Mouse (Mus musculus) midbrain, postnatal 0 days (tissue): ENCODE data around the gene Hmcn2. TPM values are rescaled to one million over a fixed set of nuclear protein-coding genes. Genes with fewer than 3 reads are reported as not detected.

Experiments
- ATAC-seq: fragments of 200-750 bp; cut with Nextera tagmentation; 2 replicates; pipeline ENCODE4 v1.8.0; 2017; ENCODE audit warnings: moderate number of reproducible peaks, mild to moderate bottlenecking, moderate TSS enrichment, moderate library complexity; ENCODE audit not compliant: low FRiP score
- DNase-seq: peaks from one replicate; pipeline ENCODE4 v3.0.0-alpha.2; 2015; ENCODE audit warnings: low spot score
- H3K27ac ChIP-seq: fragments of 300-500 bp; sonication (generic); 2 replicates; pipeline ENCODE4 v1.5.1; 2014; ENCODE audit warnings: low read depth, mild to moderate bottlenecking, low read length, mixed read lengths
- H3K27me3 ChIP-seq: fragments of 300-500 bp; sonication (generic); 2 replicates; pipeline ENCODE4 v1.6.1; 2014; ENCODE audit warnings: low read length, control low read depth, mixed read lengths; ENCODE audit not compliant: insufficient read depth
- H3K36me3 ChIP-seq: fragments of 300-500 bp; sonication (generic); 2 replicates; pipeline ENCODE4 v1.6.1; 2014; ENCODE audit warnings: low read length, control low read depth, mixed read lengths; ENCODE audit not compliant: insufficient read depth
- H3K4me1 ChIP-seq: fragments of 300-500 bp; sonication (generic); 2 replicates; pipeline ENCODE4 v1.6.1; 2014; ENCODE audit warnings: mild to moderate bottlenecking, control low read depth, antibody characterized with exemption, low read length, mixed read lengths; ENCODE audit not compliant: insufficient read depth
- H3K4me2 ChIP-seq: fragments of 300-500 bp; sonication (generic); 2 replicates; pipeline ENCODE4 v1.6.1; 2014; ENCODE audit warnings: low read depth, mild to moderate bottlenecking, low read length, mixed read lengths; ENCODE audit not compliant: poor library complexity, severe bottlenecking
- H3K4me3 ChIP-seq: fragments of 300-500 bp; sonication (generic); 2 replicates; pipeline ENCODE4 v1.5.1; 2014; ENCODE audit warnings: low read depth, mild to moderate bottlenecking, low read length, moderate library complexity
- H3K9ac ChIP-seq: fragments of 300-500 bp; sonication (generic); replicated peaks from 2 replicates; pipeline ENCODE4 v1.6.1; 2014; ENCODE audit warnings: mild to moderate bottlenecking, low read length, moderate library complexity, mixed read lengths; ENCODE audit not compliant: poor library complexity, severe bottlenecking
- H3K9me3 ChIP-seq: fragments of 300-500 bp; sonication (generic); 2 replicates; pipeline ENCODE4 v1.6.1; 2016; ENCODE audit warnings: low read length, control low read depth
- CTCF ChIP-seq: IDR thresholded peaks from 2 replicates; pipeline ENCODE4 v1.5.1; 2016; ENCODE audit warnings: antibody characterized with exemption, mild to moderate bottlenecking
- WGBS: fragments of 180-500 bp; shearing (Covaris S2); extraction: QIAGEN DNeasy Blood & Tissue Kit; methylation state at CpG from one replicate; pipeline ENCODE4 v1.1.7; 2014; 5-methylcytosine and 5-hydroxymethylcytosine counted together
- polyA plus RNA-seq: library from polyadenylated mRNA; unstranded; fragments of >200 nt; fragmentation: Nextera tagmentation; extraction: Ambion mirVana; gene quantifications from 2 replicates; pipeline ENCODE4 v1.2.1, GENCODE M21; 2015
- total RNA-seq: library from RNA; depleted of rRNA; stranded (reverse); fragments of >200 nt; gene quantifications from 2 replicates; pipeline ENCODE4 v1.2.3, GENCODE M21; 2014

Hmcn2 gene
- total and polyA plus RNA-seq, 2 experiments from 2014 or later: 0.37 to 0.60 TPM

DNA sequence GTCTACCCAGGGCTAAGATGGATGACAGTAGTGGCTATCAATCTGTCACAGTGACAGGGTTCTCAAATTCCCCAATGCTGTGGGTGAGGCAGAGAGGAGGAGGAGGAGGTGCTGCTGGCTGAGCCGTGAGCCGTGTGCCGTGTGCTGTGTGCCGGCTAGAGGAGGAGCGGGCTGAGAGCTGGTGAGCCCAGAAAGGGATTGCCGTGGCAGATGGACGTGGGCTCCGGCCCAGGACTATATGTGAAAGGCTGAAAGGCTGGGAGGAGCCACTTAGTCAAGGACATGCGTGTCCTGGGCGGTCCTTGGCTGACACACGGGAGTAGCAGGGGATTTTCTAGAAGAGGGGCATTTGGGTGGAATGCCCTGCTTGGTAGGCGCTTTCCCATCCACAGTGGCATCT lies 31.3 kb upstream of the Hmcn2 start:
- WGBS: 96% methylated on average over 12 of the region's 12 CpGs
- DNase-seq (no peak), ATAC-seq (no peak)
- H3K36me3 ChIP-seq: peaks cover 57% of the 10 kb centered on the region
- H3K27ac ChIP-seq: no peak overlapping the region
- H3K4me1 ChIP-seq: no peaks in the 10 kb centered on the region
- H3K4me3 ChIP-seq: no peak overlapping the region
- TF ChIP-seq CTCF: no peak
- H3K27me3 ChIP-seq: no peaks in the 10 kb centered on the region
- H3K9me3 ChIP-seq: no peaks in the 10 kb centered on the region
- H3K4me2 ChIP-seq: no peak overlapping the region
- H3K9ac ChIP-seq: no peak overlapping the region

- Histone ChIP-seq H3K36me3 (peaks cover 63% of the 10 kb centered on the region), H3K4me3 (no peak overlapping the region), H3K27ac (no peak overlapping the region), H3K9me3 (no peaks in the 10 kb centered on the region), H3K27me3 (no peaks in the 10 kb centered on the region), H3K4me2 (no peak overlapping the region), H3K4me1 (no peaks in the 10 kb centered on the region), H3K9ac (no peak overlapping the region)
- 93% methylated on average over 5 of the region's 5 CpGs for WGBS
- DNase-seq (no peak), ATAC-seq (no peak)
- TF ChIP-seq CTCF: no peak
These were observed 29.7 kb upstream of the Hmcn2 start for GRCm38 (mm10) chr2:31284531-31284930.

- Histone ChIP-seq H3K9me3 (no peaks in the 10 kb centered on the region), H3K27ac (no peak overlapping the region), H3K4me2 (no peak overlapping the region), H3K36me3 (peaks cover 51% of the 10 kb centered on the region), H3K4me3 (no peak overlapping the region), H3K9ac (no peak overlapping the region), H3K27me3 (no peaks in the 10 kb centered on the region), H3K4me1 (no peaks in the 10 kb centered on the region)
- TF ChIP-seq CTCF: peak; percentile 100
- no peak for ATAC-seq
- 8% methylated on average over 6 of the region's 6 CpGs for WGBS
- DNase-seq: peak; percentile 57
These were observed 22.8 kb upstream of the Hmcn2 start for GRCm38 (mm10) chr2:31291421-31291820.

DNA sequence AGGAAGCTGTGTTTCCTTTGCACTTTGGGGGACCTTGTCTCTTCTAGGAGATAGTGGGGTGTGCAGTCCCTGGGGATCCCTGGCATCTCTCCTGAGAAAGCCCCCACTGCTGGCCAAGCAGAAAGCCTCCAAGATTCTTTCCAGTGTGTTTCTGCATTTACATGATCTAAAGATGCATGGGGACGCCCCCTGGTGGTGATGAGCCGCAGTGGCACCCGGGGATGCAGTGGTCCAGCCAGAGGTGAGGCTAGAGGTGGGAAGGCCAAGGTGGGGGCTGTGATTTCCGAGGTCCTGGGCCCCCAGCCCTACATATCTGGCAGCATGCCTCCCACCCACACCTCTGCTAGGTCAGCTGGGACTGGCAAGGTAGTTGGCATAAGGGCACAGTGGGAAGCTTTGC lies 19.2 kb upstream of the Hmcn2 start:
- Histone ChIP-seq H3K4me1 (peaks cover 5% of the 10 kb centered on the region; the same call in 1 of the 2 replicates), H3K4me2 (no peak overlapping the region), H3K27me3 (no peaks in the 10 kb centered on the region), H3K36me3 (peaks cover 30% of the 10 kb centered on the region), H3K27ac (no peak overlapping the region), H3K9me3 (no peaks in the 10 kb centered on the region), H3K4me3 (no peak overlapping the region), H3K9ac (no peak overlapping the region)
- 4% methylated on average over 4 of the region's 4 CpGs for whole genome bisulfite sequencing
- TF ChIP-seq CTCF: peak; percentile 90
- DNase-seq: peak; percentile 59
- ATAC-seq: no peak

DNA sequence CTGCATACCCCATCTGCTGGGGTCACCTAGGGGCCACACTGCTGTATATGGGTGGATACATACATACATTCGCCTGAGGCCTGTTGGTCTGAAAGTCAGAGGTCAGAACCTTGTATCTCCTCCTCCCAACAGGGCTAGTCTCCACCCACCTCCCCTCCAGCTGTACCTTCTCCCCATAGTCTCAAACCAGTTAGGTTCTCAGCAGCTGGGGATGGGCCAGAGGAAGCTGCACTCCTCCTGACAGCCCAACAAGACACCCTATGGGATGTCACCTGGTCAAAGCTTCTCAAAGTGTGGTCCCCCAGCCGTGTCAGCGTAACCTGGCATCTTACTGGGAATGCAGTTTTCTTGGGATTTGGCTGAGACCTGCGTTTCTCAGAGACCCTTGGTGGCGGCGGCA lies 17.8 kb upstream of the Hmcn2 start:
- Histone ChIP-seq H3K9ac (no peak overlapping the region), H3K4me2 (no peak overlapping the region), H3K4me3 (no peak overlapping the region), H3K27ac (no peak overlapping the region), H3K36me3 (peaks cover 27% of the 10 kb centered on the region), H3K27me3 (no peaks in the 10 kb centered on the region), H3K9me3 (no peaks in the 10 kb centered on the region), H3K4me1 (peaks cover 5% of the 10 kb centered on the region; the same call in 1 of the 2 replicates)
- DNase-seq (no peak), ATAC-seq (no peak)
- no peak for TF ChIP-seq CTCF
- 81% methylated on average over 6 of the region's 6 CpGs for WGBS

GRCm38 (mm10) chr2:31297602-31298268 lies 16.5 kb upstream of the Hmcn2 start:
- TF ChIP-seq CTCF: no peak
- no peaks in the 10 kb centered on the region for H3K27me3 ChIP-seq
- peaks cover 5% of the 10 kb centered on the region; the same call in 1 of the 2 replicates for H3K4me1 ChIP-seq
- peak; percentile 74 for DNase-seq
- no peaks in the 10 kb centered on the region for H3K9me3 ChIP-seq
- H3K27ac ChIP-seq: no peak overlapping the region
- ATAC-seq: peak; percentile 81
- H3K4me3 ChIP-seq: peak overlapping the region; percentile 39
- 0 out of 2 replicates have a peak overlapping the region, but pooled peaks have one; percentile 33 for H3K9ac ChIP-seq
- WGBS: 1% methylated on average over 17 of the region's 17 CpGs
- H3K36me3 ChIP-seq: peaks cover 18% of the 10 kb centered on the region
- peak overlapping the region; percentile 54 for H3K4me2 ChIP-seq
